Mouse (Mus musculus): Measurements from ENCODE around the gene Tbc1d14. TPM values are rescaled to one million over a fixed set of nuclear protein-coding genes. Genes with fewer than 3 reads are reported as not detected.

The Tbc1d14 gene
- total RNA-seq, 2 experiments from 2014 or later, result 90.4 to 103 TPM

Other genes starting within 250 kb of the Tbc1d14 start
- 10 to 100 TPM; 54.7 to 58.8 TPM for gene Sorcs2, start 195.1 kb downstream of the Tbc1d14 start, total RNA-seq (2021)
- gene Grpel1, start 128.3 kb downstream of the Tbc1d14 start, total RNA-seq (2021), result 10 to 100 TPM; 20.2 to 21.4 TPM
- 10 to 100 TPM; 33.0 to 33.5 TPM for gene Tada2b, start 109.0 kb downstream of the Tbc1d14 start, total RNA-seq (2021)
- 1 to 10 TPM; 1.6 to 2.3 TPM for gene Ccdc96, start 108.7 kb downstream of the Tbc1d14 start, total RNA-seq (2021)
- 100 to 1,000 TPM in 1 of 2 experiments, 10 to 100 TPM in 1; 99.1 to 118 TPM for gene D5Ertd579e, start 102.7 kb upstream of the Tbc1d14 start, total RNA-seq (2021)
- 10 to 100 TPM; 19.9 to 21.0 TPM for gene Bloc1s4, start 155.4 kb upstream of the Tbc1d14 start, total RNA-seq (2021)
- gene Mrfap1, start 203.5 kb upstream of the Tbc1d14 start, total RNA-seq (2021), result 100 to 1,000 TPM; 537 to 543 TPM
- gene Man2b2, start 237.4 kb upstream of the Tbc1d14 start, total RNA-seq (2021), result 10 to 100 TPM; 19.6 to 20.1 TPM

Data from layer of hippocampus, postnatal 14 days (tissue).